Mouse (Mus musculus): Measurements from ENCODE around the gene Prf1.

GRCm38 (mm10) chr10:61294242-61294641, 3.4 kb upstream of the Prf1 start:
- TF ChIP-seq CTCF (IDR thresholded peaks at IDR 0.05; ENCODE audit: extremely low read depth, insufficient read length, insufficient replicate concordance, low read depth, low read length), result no peak
- no peak for TF ChIP-seq POLR2A (IDR thresholded peaks at IDR 0.05; ENCODE audit: low read depth, low read length)

All from small intestine, adult 2 months (tissue).